Mouse (Mus musculus): Measurements from ENCODE around the gene Zfyve21. TPM values are rescaled to one million over a fixed set of nuclear protein-coding genes. Genes with fewer than 3 reads are reported as not detected.

Gene Zfyve21
- polyA plus RNA-seq, 1 experiment from 2014 or later, result 79.7 TPM

Other genes starting within 250 kb of the Zfyve21 start
- gene Mark3, start 239.6 kb upstream of the Zfyve21 start, polyA plus RNA-seq (2014; fragmentation: Nextera tagmentation; extraction: Ambion mirVana), result 65.4 and 65.7 TPM in 2 replicates
- 76.4 and 84.4 TPM in 2 replicates for gene Ckb, start 141.8 kb upstream of the Zfyve21 start, polyA plus RNA-seq (2014; fragmentation: Nextera tagmentation; extraction: Ambion mirVana)
- 6.3 and 7.4 TPM in 2 replicates for gene Trmt61a, start 136.1 kb upstream of the Zfyve21 start, polyA plus RNA-seq (2014; fragmentation: Nextera tagmentation; extraction: Ambion mirVana)
- 56.8 and 58.2 TPM in 2 replicates for gene Bag5, start 100.9 kb upstream of the Zfyve21 start, polyA plus RNA-seq (2014; fragmentation: Nextera tagmentation; extraction: Ambion mirVana)
- gene Apopt1, start 100.9 kb upstream of the Zfyve21 start, polyA plus RNA-seq (2014; fragmentation: Nextera tagmentation; extraction: Ambion mirVana), result 55.1 and 61.1 TPM in 2 replicates
- gene Klc1, start 55.3 kb upstream of the Zfyve21 start, polyA plus RNA-seq (2014; fragmentation: Nextera tagmentation; extraction: Ambion mirVana), result 95.5 and 103 TPM in 2 replicates
- gene Xrcc3, start 297 bp upstream of the Zfyve21 start, polyA plus RNA-seq (2014; fragmentation: Nextera tagmentation; extraction: Ambion mirVana), result 22.7 and 26.0 TPM in 2 replicates
- gene Ppp1r13b, start 93.9 kb downstream of the Zfyve21 start, polyA plus RNA-seq (2014; fragmentation: Nextera tagmentation; extraction: Ambion mirVana), result 6.5 and 6.6 TPM in 2 replicates
- gene Atp5mpl, start 152.8 kb downstream of the Zfyve21 start, polyA plus RNA-seq (2014; fragmentation: Nextera tagmentation; extraction: Ambion mirVana), result 670 and 686 TPM in 2 replicates
- gene Tdrd9, start 157.4 kb downstream of the Zfyve21 start, polyA plus RNA-seq (2014; fragmentation: Nextera tagmentation; extraction: Ambion mirVana), result 0.61 and 0.95 TPM in 2 replicates
- gene Rd3l, start 167.1 kb downstream of the Zfyve21 start, polyA plus RNA-seq (2014; fragmentation: Nextera tagmentation; extraction: Ambion mirVana), result not detected in 2 replicates